Mouse (Mus musculus): ENCODE results near the gene Trim26.

GRCm38 (mm10) chr17:36844725-36845124 lies 7.8 kb downstream of the Trim26 start:
- no peak for TF ChIP-seq ZNF384 (IDR thresholded peaks at IDR 0.05; ENCODE audit: low read depth, low read length)
- no peak for TF ChIP-seq ZC3H11A (IDR thresholded peaks at IDR 0.05; ENCODE audit: borderline replicate concordance, low read depth, low read length)
- no peak for TF ChIP-seq CHD2 (IDR thresholded peaks at IDR 0.05; ENCODE audit: low read depth, low read length)
- no peak for TF ChIP-seq HCFC1 (IDR thresholded peaks at IDR 0.05; ENCODE audit: borderline replicate concordance, insufficient read depth, low read length)
- no peak for TF ChIP-seq MAFK (IDR thresholded peaks at IDR 0.05; ENCODE audit: insufficient read depth, low read depth, low read length)
